Mouse (Mus musculus): ENCODE measurements around the gene Ttf1.

DNA sequence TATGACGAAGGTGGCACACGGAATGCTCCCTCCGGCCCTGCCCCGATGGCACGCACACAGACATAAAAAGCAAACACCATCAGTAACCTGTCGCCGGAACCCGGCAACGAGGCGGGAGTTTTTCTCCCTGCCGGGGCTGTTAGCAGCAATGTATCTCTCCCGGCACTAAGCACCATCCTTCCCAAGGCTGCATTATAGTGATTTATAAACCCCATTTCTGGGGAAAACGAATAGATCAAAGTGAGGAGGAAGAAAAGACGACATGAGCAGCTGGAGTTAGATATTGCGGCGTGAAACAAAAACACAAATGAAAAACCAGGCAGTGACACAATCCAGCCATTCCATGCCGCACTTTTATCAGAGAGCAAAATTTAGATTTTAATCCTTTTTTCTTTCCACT is 39.0 kb upstream of the Ttf1 start:
- TF ChIP-seq CTCF (IDR thresholded peaks at IDR 0.05; ENCODE audit: low read depth, low read length) (no peak), POLR2A (IDR thresholded peaks at IDR 0.05; ENCODE audit: extremely low read depth, insufficient read depth, low read length) (no peak)
